Mouse (Mus musculus): ENCODE measurements at regions not wholly inside any gene's neighbourhood (a gene's known extent, or its start where the extent isn't known, plus 50 kb on each side); places are given as distances from the start of the nearest gene placed in this dataset.

GRCm38 (mm10) chr8:116379851-116380250 lies 124.9 kb upstream of the Dynlrb2 start:
- DNase-seq (ENCODE audit: extremely low spot score, low spot score) = no peak

GRCm38 (mm10) chr8:116375758-116376157 lies 129.0 kb upstream of the Dynlrb2 start:
- DNase-seq (ENCODE audit: extremely low spot score, low spot score) = no peak

GRCm38 (mm10) chr8:116373063-116373462 lies 131.7 kb upstream of the Dynlrb2 start:
- no peak for DNase-seq (ENCODE audit: extremely low spot score, low spot score)

DNA sequence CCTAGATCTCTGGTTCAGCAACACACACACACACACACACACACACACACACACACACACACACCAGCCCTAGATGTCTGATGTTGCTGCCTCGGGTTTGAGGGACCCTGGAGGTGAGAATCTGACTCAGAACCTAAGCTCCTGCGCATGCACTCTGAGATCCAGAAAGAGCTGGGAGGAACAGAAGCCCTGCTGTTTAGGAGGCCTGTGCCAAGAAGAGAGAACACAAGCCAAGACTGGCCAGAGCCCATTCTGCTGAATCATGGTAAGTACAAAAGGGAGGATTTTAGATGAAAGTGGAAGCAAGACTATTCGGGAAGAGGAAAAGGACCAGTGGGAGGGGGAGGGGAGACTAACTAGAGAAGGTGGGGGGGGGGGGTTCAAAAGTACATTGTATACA lies 132.2 kb upstream of the Dynlrb2 start:
- DNase-seq (ENCODE audit: extremely low spot score, low spot score) = no peak

DNA sequence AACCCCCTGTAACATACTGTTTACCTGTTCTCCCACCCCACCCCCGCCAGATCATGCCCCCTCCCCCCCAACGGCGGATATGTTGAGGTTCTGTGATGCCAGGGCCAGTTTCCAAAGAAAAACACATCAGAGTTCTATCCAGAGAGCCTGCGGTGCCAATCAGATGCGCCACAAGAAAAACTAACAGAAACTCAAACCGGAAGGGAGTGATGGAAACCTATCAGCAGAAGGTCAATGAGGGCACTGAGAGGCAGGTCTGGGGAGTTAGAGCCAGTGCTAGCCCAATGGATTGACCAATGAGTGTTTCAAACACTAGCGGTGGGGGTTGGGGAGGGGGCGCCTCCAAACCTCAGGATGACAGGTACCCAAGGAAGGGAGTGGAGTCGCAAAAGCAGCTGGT lies 132.7 kb upstream of the Dynlrb2 start:
- DNase-seq (ENCODE audit: extremely low spot score, low spot score) = no peak

DNA sequence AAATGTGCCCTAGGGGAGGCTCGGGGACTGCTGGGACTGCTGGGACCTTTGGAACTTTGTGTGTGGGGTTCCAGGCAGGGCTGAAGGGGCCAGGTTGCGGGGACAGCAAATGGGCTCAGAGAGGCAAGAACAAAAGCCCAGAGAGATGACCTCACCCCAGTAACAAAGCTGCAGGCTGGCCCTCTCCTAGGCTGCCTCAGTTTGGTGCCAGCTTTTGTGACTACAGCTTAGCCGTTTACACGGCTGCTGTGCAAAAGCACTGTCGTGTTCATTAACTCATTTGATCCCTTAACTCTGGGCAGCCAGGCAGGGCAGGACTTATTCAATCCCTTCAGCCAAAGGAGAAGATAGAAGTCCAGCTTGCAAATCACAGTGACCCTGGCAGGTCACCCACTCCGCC lies 137.3 kb upstream of the Dynlrb2 start:
- DNase-seq (ENCODE audit: extremely low spot score, low spot score) = no peak

DNA sequence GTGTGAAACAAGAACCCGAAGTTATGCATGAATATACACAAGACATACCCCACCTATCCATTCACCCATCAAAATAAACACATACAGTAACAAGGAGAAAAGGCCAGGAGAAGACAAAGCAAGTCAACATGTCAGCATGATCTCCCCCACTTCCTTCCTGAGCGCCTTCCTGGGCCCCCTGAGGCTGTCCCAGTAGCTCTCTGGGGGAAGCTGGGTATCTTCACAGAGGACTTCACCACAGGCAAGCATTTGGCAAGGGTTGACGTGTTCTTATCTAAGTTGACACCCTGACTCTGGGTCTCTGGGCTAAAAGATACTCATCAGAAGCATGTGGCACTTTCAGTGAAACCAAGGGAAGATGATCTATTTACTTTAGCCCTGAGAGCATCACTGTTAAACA lies 138.1 kb upstream of the Dynlrb2 start:
- no peak for DNase-seq (ENCODE audit: extremely low spot score, low spot score)

DNA sequence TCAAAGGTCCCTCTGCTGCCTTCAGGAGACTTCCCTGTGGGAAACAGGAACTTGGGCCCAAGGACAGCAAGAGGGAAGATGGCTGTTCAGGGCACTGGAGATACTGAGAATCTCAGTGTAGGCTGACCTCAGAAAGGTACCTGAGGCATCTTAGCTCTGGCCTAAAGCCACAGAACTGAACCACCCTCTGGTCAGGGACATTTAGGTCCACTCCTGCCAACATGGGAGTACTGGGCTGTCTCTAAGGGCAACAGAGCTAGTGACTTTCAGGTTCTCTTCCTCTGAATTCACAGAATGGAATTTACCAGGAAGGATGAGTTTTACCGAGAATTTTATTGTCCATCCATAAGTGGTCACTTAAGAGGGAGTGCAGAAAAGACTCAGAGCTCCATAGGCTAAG lies 140.0 kb upstream of the Dynlrb2 start:
- no peak for DNase-seq (ENCODE audit: extremely low spot score, low spot score)

- DNase-seq (ENCODE audit: extremely low spot score, low spot score) = no peak
These were observed 140.6 kb upstream of the Dynlrb2 start for GRCm38 (mm10) chr8:116364172-116364571.

GRCm38 (mm10) chr8:116362351-116362750 lies 142.4 kb upstream of the Dynlrb2 start:
- no peak for DNase-seq (ENCODE audit: extremely low spot score, low spot score)

DNA sequence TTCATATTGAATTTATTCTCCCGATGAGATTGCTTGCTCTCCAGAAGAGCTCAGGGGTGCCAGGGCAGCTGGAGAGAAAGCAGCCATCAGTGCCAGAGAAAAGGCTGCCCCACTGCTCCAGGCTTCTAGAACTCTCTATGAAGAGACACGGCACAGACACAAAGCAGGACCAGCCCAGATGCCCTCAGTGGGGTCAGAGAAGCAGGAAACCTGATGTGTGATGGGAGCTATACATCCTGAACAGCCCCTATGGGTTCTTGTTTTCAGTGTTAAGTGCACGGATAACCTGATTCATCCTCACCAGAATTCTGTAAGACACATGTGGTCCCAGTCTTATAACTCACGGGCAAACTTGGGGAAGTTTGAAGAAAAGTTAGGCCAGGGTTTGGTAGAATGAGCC lies 145.0 kb upstream of the Dynlrb2 start:
- DNase-seq (ENCODE audit: extremely low spot score, low spot score) = no peak

DNA sequence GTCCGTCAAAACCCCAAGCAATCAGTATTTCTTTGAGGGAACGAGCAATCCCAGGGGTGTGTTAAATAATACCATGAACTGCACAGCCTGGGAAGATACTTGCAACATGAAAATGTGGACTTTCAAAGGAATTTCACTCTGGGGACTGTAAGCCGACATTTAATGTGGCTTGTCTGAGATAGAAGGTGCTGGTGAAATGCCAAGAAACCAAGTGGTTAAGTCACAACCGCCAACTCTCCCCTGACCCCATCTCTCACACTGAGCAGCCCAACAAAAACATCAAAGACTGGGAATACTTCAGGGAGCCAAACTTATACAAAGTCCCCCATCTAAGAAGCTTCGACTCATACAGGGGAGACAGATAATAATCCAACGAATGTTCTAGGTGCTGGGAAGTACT lies 150.0 kb upstream of the Dynlrb2 start:
- DNase-seq (ENCODE audit: extremely low spot score, low spot score) = no peak

GRCm38 (mm10) chr8:116353911-116354310 lies 150.9 kb upstream of the Dynlrb2 start:
- no peak for DNase-seq (ENCODE audit: extremely low spot score, low spot score)

DNA sequence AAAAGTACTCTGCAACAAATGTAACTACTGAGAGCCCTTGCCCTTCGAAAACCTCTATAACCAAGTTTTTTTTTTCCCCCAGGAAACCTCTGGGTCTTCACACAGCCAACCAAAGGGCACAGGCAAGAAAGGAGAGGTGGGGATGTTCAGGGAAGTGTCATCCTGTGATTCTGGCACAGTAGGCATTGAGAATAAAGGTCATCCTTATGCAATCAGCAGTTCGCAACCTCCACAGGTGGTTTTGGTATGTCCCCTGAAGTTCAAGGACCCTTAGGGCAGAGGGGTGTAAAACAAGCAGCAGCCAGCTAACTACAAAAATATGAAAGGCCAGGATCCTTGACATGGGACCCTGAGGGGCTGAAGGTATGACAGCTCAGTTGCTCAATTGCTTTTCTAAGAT lies 152.1 kb upstream of the Dynlrb2 start:
- DNase-seq (ENCODE audit: extremely low spot score, low spot score) = no peak

DNA sequence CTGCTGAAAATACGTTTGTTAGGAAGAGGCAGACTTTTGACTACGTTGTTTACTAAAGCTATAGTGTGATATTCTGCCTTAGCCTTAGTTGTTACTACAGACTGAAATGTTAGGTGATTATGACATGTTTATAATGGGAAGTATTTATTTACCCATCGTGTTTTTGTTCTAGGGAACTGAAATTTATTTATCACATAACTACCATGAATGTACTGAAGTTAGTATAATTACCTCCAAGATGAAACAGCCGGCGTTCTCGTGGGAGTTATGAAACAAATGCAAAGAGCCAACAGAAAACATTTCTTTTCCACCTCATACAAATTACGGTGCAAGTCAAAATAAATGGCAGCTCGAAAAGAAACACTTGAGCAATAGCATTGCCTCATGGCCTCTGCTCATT lies 155.8 kb upstream of the Dynlrb2 start:
- DNase-seq (ENCODE audit: extremely low spot score, low spot score) = no peak

GRCm38 (mm10) chr8:116346990-116347389 lies 157.8 kb upstream of the Dynlrb2 start:
- no peak for DNase-seq (ENCODE audit: extremely low spot score, low spot score)

GRCm38 (mm10) chr8:116344590-116345222 lies 160.1 kb upstream of the Dynlrb2 start:
- DNase-seq (ENCODE audit: extremely low spot score, low spot score) = no peak

DNA sequence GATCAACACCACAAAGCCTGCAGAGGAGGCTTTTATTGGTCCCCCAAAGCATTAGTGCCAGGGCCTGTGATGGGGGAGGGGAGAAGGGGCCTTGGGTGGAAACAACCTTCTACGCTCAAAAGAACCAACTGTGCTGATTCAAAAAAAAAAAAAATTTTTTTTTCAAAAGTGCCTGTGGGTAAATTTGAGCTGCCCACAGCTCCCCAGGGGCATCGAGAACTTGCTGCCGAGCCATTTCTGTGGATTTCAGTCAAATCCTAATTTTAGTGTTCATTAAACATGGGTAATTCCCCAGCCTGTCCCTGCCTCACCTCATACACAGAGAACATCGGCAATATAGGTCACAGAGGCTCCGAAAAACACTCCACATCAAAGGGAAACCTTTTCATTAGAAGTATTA lies 161.2 kb upstream of the Dynlrb2 start:
- no peak for DNase-seq (ENCODE audit: extremely low spot score, low spot score)

DNA sequence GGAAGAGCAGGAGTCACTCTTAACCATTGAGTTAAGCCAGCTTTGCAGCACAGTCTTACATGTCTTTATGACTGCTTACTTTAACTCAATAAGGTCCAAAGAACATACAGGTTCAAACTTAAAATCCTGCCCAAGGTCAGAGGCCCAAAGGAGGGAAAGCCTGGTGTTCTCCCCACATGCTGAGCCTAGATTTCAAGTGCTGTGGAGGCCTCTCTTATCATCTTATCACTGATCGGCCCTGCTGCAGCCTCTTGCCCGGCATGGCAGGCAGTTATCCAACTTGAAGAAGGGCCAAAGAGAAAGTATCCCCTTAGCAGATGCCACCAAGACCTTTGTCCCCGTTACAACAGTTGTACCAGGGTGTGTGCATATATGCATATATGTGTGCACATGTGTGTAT lies 170.0 kb upstream of the Dynlrb2 start:
- DNase-seq (ENCODE audit: extremely low spot score, low spot score) = no peak

GRCm38 (mm10) chr8:116334101-116334500 lies 170.7 kb upstream of the Dynlrb2 start:
- no peak for DNase-seq (ENCODE audit: extremely low spot score, low spot score)

- no peak for DNase-seq (ENCODE audit: extremely low spot score, low spot score)
These were observed 184.6 kb upstream of the Dynlrb2 start for GRCm38 (mm10) chr8:116320014-116320680.

- DNase-seq (ENCODE audit: extremely low spot score, low spot score) = no peak
These were observed 189.4 kb upstream of the Dynlrb2 start for GRCm38 (mm10) chr8:116315410-116315809.

- no peak for DNase-seq (ENCODE audit: extremely low spot score, low spot score)
These were observed 190.2 kb upstream of the Dynlrb2 start for GRCm38 (mm10) chr8:116314429-116315092.

Data from neural tube, embryonic 10.5 days (tissue).